Mouse (Mus musculus): ENCODE measurements around the gene Flt3l.
A peak's percentile ranks its signal among the peaks of the same experiment; 100 is the strongest.
"Not testable (repeated sequence)": the region's sequence is repeated elsewhere in the genome, so short reads cannot be mapped to it uniquely, and the experiment has no call there.

Flt3l gene

GRCm38 (mm10) chr7:45135993-45136567, at the start of gene Flt3l, which contains the start of gene Gm45713:
Gene Flt3l, minus strand, starts transcription at chr7:45136432.
Gene Gm45713, minus strand, starts transcription at chr7:45136231.
- peak; percentile 93 to 96 for DNase-seq

DNA sequence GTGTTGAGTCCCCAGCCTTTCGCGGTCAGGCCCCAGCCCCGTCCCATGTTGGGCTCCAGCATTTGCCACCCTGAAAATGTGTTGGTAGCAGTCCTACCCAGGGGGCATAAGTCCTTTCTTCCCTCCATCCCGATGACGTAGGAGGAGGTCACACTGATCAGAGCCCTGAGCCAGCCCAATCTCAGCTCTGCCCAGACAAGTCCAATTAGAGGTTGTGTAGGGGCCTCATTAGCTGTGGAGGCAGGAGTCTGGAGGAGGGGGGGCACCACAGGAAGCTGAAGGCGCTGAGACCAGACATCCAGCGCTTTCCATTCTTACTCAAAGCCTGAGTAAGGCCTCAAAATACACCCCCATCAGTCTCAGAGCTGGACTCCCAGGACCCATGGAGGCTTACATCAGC, 49.7 kb upstream of the Flt3l start:
- no peak for DNase-seq

DNA sequence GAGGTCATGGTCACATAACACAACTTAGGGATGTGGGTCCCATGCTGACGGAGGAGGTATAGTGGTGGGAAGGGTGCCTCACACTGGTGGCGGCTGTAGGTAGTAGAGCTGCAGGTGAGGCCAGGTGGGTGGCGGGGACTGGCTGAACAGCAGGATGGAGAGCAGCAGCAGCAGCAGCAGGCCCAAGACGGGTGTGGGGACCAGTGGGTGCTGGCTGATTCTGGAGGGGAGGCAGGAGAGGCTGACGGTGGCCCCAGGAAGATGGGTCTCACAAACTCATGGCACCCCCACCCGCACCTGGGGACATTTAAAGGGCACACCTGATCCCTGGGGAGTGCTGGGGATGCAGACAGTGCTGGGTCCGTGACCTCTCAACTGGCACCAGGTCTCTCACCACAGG, 47.4 kb upstream of the Flt3l start:
- no peak for DNase-seq

DNA sequence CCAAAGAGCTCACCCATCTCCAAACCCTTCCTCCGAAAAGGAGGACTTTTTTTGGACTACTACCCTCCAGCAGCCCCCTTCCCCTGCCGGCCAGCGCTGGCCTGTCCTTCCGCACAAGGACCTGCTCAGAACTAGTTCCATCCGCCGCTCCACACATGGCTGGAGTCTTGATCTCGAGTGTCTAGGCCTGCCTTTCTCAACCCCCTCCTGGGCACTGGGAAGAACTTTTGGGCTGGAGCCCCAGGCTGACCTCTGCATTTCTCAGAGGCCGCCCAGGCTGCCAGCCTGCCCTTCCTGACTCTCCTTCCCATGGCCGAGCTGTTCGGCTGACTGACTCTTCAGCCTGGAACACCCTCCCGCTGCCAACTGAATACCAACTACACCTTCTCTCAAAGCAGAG, 46.4 kb upstream of the Flt3l start:
- DNase-seq, result no peak

DNA sequence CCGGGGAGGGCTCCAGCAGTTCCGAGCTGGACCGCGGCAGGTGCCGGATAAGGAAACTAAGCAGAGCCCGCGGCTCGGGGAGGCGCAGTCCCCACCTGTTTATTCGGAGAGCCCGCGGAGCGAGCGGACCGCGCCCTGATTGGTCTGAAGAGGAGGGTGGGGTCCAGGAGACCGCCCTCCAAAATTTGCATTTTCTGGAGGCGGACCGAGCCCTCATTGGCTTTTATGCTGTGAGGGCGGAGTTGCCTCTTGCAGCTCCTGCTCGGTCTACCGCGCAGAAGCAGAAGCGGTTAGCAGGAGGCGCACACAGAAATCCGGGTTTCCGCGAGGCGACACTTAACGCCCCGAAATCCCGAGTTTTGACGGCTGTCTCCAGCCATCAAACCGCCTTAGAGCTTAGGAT, 46.0 kb upstream of the Flt3l start:
- peak; percentile 89 to 91 for DNase-seq

- no peak for DNase-seq
These were observed 45.3 kb upstream of the Flt3l start for GRCm38 (mm10) chr7:45181540-45181939.

DNA sequence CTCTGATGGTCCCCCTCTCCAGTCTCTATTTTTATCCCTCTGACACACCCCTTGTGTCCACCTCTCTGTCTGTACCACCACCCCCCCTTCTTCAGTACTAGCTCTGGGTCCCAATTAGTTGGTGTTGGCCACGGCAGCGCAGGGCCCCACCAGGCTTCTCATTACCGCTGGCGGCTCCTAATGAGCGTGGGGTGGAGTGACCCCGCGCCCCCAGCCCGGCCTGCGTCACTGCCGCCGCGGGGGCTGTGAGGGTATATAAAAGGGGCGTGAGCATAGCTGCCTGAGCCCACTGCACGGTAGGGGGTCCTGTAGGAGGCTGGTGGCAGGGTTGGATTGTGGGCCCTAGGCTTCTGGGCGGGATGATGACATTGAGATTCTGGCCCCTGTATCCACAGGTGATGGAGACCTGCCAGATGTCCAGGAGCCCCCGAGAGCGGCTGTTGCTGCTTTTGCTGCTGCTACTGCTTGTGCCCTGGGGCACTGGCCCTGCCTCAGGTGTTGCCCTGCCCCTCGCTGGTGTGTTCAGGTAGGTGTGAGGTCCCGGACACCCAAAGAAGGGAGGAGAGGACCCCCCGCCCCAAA, 44.8 kb upstream of the Flt3l start, which contains the start of gene Pth2:
TSS of gene Pth2 (plus strand) at position 100 of the 582 bp plus-strand sequence.
- no peak for DNase-seq

DNA sequence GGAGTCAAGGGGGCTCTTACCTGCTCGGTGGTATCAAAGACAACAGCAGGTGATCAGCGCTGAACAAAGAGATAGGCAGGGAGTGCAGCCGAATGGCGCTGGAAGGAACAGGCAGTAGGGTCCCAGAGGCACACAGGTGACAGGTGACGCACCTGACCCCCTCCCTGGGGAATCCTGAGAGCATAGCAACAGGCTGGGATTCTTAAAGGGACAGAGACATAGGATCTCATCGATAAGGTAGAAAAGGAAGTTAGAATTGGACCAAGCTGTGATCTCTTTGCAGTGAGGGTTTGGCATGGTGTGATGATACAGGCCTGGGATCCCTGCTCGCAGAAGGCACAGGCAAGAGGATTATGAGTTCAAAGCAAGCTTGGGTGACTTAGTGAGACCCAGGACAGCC, 43.2 kb upstream of the Flt3l start, which contains the start of gene Gfy:
TSS of gene Gfy (minus strand) at position 101 of the 400 bp plus-strand sequence.
- no peak for DNase-seq

GRCm38 (mm10) chr7:45178550-45178949, 42.3 kb upstream of the Flt3l start:
- DNase-seq, result no peak

DNA sequence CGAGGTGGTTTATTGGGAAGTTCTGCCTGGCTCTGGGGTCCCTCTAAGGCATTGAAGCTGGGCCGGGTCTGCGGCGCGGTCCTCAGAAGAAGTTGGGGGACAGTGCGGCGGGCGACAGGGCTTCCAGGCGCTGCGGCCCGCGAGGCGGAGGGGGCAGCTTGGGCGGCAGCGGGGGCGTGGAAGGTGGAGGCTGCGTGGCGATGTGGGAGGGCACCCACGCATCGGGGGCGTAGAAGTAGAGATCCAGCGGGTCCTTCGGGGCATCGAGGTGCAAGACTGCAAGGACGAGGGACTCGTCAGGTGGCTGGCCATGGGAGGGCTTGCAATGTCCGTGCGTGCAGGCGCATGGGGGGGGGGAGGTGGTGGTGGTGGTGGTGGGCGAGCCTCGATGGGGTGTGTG, 40.1 kb upstream of the Flt3l start:
- DNase-seq, result no peak

DNA sequence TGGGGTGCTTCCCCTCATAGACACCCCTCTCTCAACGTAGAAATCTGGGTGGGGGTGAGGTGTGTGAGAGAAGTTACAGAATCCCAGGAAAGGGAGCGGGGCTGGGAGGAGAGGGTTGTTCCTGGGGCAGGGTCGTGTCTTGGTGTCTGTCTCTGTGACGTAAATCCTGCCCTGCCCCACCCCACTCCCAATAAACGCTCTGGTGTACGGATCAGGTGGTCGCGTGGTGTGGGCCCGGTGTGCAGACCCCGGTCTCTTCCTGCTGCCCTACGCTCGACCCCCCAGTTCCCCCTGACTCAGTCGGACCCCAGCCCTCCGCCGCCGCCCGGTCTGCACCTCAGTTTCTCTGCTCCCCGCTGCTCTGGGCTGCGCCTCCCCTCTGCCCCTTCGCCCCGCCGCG, 39.7 kb upstream of the Flt3l start:
- no peak for DNase-seq

- no peak for DNase-seq
These were observed 39.2 kb upstream of the Flt3l start for GRCm38 (mm10) chr7:45175398-45175797.

DNA sequence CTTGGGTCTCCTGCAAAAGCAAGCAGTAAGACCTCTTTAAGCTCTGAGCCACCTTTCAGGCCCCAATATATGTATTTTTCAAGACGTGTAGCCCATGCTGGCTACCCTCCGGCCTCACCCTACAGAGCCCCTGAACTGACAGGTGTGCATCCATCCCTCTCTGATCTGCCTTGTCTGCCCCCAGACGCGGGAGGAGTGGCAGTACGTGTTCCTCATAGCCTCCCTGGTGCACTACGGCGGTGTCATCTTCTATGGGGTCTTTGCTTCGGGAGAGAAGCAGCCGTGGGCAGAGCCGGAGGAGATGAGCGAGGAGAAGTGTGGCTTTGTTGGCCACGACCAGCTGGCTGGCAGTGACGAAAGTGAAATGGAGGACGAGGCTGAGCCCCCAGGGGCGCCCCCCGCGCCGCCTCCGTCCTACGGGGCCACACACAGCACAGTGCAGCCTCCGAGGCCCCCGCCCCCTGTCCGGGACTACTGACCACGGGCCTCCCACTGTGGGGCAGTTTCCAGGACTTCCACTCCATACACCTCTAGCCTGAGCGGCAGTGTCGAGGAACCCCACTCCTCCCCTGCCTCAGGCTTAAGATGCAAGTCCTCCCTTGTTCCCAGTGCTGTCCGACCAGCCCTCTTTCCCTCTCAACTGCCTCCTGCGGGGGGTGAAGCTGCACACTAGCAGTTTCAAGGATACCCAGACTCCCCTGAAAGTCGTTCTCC, 38.5 kb upstream of the Flt3l start:
- no peak for DNase-seq

- DNase-seq, result not testable (repeated sequence)
These were observed 37.5 kb upstream of the Flt3l start for GRCm38 (mm10) chr7:45173772-45174171.

- peak; percentile 55 to 68 for DNase-seq
These were observed 36.7 kb upstream of the Flt3l start for GRCm38 (mm10) chr7:45172974-45173373.

- peak; percentile 71 to 79 for DNase-seq
These were observed 33.3 kb upstream of the Flt3l start for GRCm38 (mm10) chr7:45169495-45169894.

DNA sequence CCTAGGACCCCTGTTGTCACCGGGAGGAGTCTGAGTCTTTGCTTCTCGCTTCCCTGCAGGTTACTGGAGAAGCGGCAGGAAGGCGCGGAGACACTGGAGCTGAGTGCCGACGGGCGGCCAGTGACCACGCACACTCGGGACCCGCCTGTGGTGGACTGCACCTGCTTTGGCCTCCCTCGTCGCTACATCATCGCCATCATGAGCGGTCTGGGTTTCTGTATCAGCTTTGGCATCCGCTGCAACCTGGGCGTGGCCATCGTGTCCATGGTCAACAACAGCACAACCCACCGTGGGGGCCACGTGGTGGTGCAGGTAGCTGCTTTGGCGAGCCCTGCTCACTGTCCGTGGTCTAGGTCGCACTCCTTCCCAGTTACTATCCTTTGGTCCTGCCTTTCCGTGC, 32.4 kb upstream of the Flt3l start:
- DNase-seq, result peak; percentile 65 to 67

GRCm38 (mm10) chr7:45167761-45168445, 31.7 kb upstream of the Flt3l start:
- peak; percentile 74 to 81 for DNase-seq

DNA sequence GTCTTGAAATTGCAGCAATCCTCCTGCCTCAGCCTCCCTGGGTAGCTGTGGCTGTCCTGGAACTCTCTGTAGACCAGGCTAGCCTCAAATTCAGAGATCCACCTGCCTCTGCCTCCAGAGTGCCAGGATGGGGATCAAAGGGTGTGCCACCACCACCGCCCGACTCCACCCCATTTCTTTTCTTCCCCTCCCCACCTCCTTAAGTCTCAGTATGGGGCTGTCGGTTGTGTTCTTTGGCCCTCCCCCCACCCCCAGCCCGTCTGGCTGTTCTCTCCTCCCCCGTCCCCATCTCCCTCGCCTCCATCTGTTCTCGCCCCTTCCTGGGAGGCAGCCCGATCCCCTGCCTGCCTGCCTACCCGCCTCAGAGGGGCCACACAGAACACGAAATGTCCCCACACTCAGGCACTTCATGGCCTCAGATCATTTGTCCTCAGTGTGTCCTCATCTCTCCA, 30.7 kb upstream of the Flt3l start:
- DNase-seq, result peak; percentile 59 to 70

DNA sequence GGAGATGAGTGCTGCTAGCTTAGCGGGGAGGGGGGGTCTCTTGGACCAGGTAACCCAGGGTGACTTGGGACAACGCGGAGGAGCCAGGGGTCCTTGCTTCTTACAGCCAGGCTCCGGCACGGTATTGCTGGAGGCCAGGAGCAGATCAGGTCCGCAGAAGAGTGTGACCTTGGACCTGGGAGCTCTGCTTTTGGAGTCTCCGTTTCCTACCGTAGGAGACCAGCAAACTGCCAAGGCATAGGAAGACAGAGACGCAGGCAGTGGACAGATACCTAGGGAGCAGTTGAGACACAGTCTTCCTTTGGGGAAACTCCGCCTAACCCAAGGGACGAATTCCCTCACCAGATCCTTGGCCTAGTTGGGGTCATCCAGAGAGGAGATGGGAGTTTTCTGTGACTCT, 29.5 kb upstream of the Flt3l start:
- no peak for DNase-seq

GRCm38 (mm10) chr7:45164833-45165232, 28.6 kb upstream of the Flt3l start:
- DNase-seq, result peak; percentile 56 to 58

DNA sequence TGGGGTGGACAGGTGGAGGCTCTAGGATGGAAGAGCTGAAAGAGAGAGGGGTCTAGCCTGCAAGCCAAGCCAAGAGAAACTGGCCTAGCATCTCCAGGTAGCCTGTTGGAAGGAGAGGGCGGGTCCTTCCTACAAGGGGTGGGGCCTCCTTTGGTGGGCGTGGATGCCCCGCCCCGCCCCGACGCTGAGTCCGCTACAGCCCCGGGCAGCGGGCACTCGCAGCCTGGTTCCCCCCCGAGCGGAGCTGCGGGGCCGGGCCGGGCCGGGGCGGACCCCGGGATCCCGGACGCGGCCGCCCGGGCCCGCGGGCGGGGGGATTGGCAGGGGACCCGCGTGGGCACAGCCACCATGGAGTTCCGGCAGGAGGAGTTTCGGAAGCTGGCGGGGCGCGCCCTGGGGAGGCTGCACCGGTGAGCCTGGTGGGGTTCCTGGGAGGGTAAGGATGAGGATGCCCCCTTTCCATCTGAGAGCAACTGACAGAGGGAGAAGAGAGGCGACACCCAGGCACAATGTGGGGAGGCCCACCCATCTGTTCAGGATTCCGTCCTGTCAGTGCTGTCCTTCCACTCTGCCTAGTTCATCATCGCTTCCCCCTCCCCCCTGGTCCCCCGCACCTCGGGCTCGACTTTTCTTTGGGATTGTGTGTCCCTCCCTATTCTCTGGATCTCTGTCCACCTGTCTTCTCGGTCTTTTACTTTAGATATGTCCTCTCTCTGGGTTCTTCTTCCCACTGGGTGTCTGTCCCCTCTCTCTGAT, 27.7 kb upstream of the Flt3l start, which contains the start of gene Slc17a7:
TSS of gene Slc17a7 (plus strand) at position 215 of the 756 bp plus-strand sequence.
- peak; percentile 81 to 86 for DNase-seq
